Mouse (Mus musculus) megakaryocyte, embryonic 14.5 days (primary cell): ENCODE measurements at regions not wholly inside any gene's neighbourhood (a gene's known extent, or its start where the extent isn't known, plus 50 kb on each side); places are given as distances from the start of the nearest gene placed in this dataset.

Experiments
- FLI1 ChIP-seq: IDR thresholded peaks from 2 replicates; pipeline ENCODE4 v1.6.1; 2012; ENCODE audit warnings: low read length, inconsistent platforms, mixed read lengths
- GATA1 ChIP-seq: IDR thresholded peaks from 3 replicates; pipeline ENCODE4 v1.6.1; 2012; ENCODE audit warnings: mixed read lengths, low read length, inconsistent platforms, borderline replicate concordance

DNA sequence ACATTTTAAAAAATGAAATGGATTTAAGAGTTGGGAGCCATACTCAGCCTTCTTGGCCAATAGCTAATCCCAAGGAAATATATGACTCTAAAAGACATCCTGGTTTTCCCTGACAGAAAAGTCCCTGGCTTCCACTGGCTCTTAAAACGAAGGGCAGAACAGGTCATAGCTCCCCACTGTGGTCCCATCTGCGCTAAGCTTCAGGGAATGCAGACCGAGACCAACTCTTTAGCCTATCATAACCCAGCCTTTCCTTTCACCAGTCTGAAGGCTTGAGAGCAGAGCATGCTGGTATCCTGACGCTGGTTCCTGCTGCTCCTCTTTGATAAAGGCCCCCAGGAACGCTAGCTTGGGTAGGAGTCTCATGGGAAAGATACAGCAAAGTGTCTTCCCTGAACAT, 214.8 kb downstream of the Etaa1 start:
- TF ChIP-seq GATA1 (no peak), FLI1 (no peak)
